Mouse (Mus musculus): Measurements from ENCODE around the gene Atp1b1. TPM values are rescaled to one million over a fixed set of nuclear protein-coding genes. Genes with fewer than 3 reads are reported as not detected.

The Atp1b1 gene
- polyA plus RNA-seq, 1 experiment from 2014 or later: 235 TPM

DNA sequence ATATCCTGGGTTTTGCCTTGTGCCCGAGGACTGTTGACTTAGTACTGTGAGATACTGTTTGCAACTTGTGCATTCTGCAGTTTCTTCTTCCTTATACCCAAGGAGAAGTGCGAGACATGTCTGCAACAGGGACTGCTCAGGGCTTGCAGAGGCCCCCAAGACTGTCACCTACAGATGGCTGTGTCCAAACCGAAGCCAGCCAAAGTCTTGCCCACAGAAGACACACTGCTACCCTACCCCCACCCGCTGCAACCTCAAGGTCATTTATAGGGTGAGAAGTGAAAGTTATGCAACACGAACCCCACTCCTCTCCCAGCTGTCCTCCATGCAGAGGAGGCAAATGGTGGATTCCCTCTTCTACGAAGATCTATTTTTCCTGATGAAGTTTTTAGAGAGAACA is 5.6 kb downstream of the Atp1b1 start:
- Histone ChIP-seq H3K27ac (ENCODE audit: low read depth, low read length) (peak overlapping the region; percentile 57), H3K9ac (ENCODE audit: low read depth, low read length) (0 out of 2 replicates have a peak overlapping the region, but pooled peaks have one; percentile 34), H3K4me3 (ENCODE audit: low read depth, low read length) (no peak overlapping the region), H3K4me1 (ENCODE audit: control insufficient read depth, insufficient read depth, low read length) (peaks cover 46% of the 10 kb centered on the region), H3K27me3 (ENCODE audit: control insufficient read depth, insufficient read depth, low read length) (no peaks in the 10 kb centered on the region), H3K36me3 (ENCODE audit: control insufficient read depth, insufficient read depth, low read length) (peaks cover 12% of the 10 kb centered on the region), H3K9me3 (replicated peaks; ENCODE audit: control insufficient read depth, low read length) (no peaks in the 10 kb centered on the region), H3K4me2 (no peak overlapping the region)
- ATAC-seq (replicated peaks; ENCODE audit: insufficient number of reproducible peaks, low FRiP score, low TSS enrichment): no peak
- WGBS (ENCODE audit: insufficient replicate concordance): 82% methylated on average over 6 of the region's 6 CpGs

DNA sequence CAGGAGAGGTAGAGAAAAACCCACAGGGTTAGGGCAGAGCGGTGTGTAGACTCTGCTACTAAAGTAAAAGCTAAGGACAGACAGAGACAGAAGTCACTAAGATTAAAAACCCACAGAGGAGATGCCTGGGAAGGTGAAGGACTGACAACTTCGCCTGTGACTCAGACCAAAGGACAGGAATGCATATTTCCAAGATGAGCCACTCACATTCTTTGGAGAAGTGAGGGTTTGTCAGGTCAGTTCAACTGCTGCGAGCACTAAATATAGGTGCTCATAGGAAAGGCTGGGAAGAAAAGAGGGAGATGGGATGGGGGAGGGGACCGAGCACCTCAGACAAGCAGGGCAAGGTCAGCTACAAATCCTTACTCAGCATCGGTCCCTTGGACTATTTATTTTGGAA is 6.8 kb downstream of the Atp1b1 start:
- Histone ChIP-seq H3K27ac (ENCODE audit: low read depth, low read length) (no peak overlapping the region), H3K4me1 (ENCODE audit: control insufficient read depth, insufficient read depth, low read length) (peaks cover 46% of the 10 kb centered on the region), H3K4me2 (peak overlapping the region; percentile 3; the same call in 1 of the 2 replicates), H3K9ac (ENCODE audit: low read depth, low read length) (no peak overlapping the region), H3K27me3 (ENCODE audit: control insufficient read depth, insufficient read depth, low read length) (no peaks in the 10 kb centered on the region), H3K4me3 (ENCODE audit: low read depth, low read length) (no peak overlapping the region), H3K9me3 (replicated peaks; ENCODE audit: control insufficient read depth, low read length) (no peaks in the 10 kb centered on the region), H3K36me3 (ENCODE audit: control insufficient read depth, insufficient read depth, low read length) (peaks cover 12% of the 10 kb centered on the region)
- WGBS (ENCODE audit: insufficient replicate concordance): 50% methylated on average over 5 of the region's 5 CpGs
- no peak for ATAC-seq (replicated peaks; ENCODE audit: insufficient number of reproducible peaks, low FRiP score, low TSS enrichment)

DNA sequence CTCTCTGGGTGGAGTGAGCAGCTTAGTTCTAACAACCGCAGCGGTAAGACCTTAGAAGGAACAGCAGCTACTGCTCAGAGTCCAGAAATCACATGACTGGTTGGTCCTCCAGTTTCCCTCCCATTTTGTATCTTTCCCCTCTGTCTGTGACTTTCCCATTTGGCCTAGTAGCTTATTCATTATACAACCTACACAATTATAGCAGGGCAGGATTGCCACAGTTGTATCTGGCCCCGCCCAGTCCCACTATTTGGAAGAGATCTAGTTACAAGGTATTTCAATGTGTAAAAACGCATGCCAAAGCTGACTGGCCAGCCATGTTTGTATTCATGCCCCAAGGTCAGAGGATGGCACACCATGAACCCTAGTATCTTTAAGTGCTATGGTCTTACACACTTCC is 7.5 kb downstream of the Atp1b1 start:
- ATAC-seq (replicated peaks; ENCODE audit: insufficient number of reproducible peaks, low FRiP score, low TSS enrichment): no peak
- Histone ChIP-seq H3K27me3 (ENCODE audit: control insufficient read depth, insufficient read depth, low read length) (no peaks in the 10 kb centered on the region), H3K4me1 (ENCODE audit: control insufficient read depth, insufficient read depth, low read length) (peaks cover 43% of the 10 kb centered on the region), H3K9ac (ENCODE audit: low read depth, low read length) (no peak overlapping the region), H3K4me3 (ENCODE audit: low read depth, low read length) (no peak overlapping the region), H3K27ac (ENCODE audit: low read depth, low read length) (no peak overlapping the region), H3K4me2 (no peak overlapping the region), H3K36me3 (ENCODE audit: control insufficient read depth, insufficient read depth, low read length) (peaks cover 12% of the 10 kb centered on the region), H3K9me3 (replicated peaks; ENCODE audit: control insufficient read depth, low read length) (no peaks in the 10 kb centered on the region)
- WGBS (ENCODE audit: insufficient replicate concordance): 82% methylated on average over 4 of the region's 4 CpGs

DNA sequence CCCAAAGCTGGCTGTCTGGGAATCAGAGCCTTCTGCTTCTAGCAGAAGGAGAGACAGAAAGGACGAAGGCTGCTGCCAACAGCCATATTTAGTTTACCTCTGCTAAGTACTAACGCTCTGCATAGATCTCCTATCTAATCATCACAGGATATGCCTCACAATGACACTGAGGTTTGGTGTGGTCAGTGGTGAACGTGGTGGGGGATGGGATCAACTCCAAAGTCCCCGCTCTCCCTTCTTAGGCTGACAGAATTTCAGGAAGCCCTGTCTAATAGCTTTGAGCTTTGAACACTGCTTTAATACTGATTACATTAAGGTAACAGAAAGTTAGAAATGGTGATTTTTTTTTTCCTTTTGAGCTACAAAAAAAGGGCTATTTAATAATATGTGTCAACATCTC is 7.9 kb downstream of the Atp1b1 start:
- H3K27ac ChIP-seq (ENCODE audit: low read depth, low read length): 0 out of 2 replicates have a peak overlapping the region, but pooled peaks have one; percentile 35
- no peak overlapping the region for H3K4me3 ChIP-seq (ENCODE audit: low read depth, low read length)
- H3K36me3 ChIP-seq (ENCODE audit: control insufficient read depth, insufficient read depth, low read length): peaks cover 12% of the 10 kb centered on the region
- no peak for ATAC-seq (replicated peaks; ENCODE audit: insufficient number of reproducible peaks, low FRiP score, low TSS enrichment)
- no peaks in the 10 kb centered on the region for H3K27me3 ChIP-seq (ENCODE audit: control insufficient read depth, insufficient read depth, low read length)
- H3K9me3 ChIP-seq (replicated peaks; ENCODE audit: control insufficient read depth, low read length): no peaks in the 10 kb centered on the region
- no peak overlapping the region for H3K4me2 ChIP-seq
- no peak overlapping the region for H3K9ac ChIP-seq (ENCODE audit: low read depth, low read length)
- H3K4me1 ChIP-seq (ENCODE audit: control insufficient read depth, insufficient read depth, low read length): peaks cover 43% of the 10 kb centered on the region
- WGBS (ENCODE audit: insufficient replicate concordance): 47% methylated on average over 4 of the region's 4 CpGs

DNA sequence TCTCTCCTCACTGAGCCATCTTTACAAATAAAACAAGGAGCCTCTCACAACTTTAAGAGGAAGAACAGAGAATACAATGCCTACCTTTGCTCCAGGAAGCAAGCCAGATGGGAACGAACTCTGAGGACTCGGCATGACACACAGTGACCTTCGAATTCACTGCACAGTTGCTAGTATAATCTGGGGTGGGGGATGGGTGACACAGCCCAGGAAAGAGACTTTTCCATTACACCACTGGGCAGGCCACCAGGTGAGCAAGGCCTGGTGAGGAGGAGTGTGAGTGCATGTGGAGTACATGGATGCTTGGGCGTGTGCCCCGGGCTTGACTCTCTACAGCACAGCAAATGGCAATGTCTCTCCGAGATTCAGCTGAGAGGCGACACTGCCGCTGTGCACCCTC is 8.5 kb downstream of the Atp1b1 start:
- Histone ChIP-seq H3K9ac (ENCODE audit: low read depth, low read length) (0 out of 2 replicates have a peak overlapping the region, but pooled peaks have one; percentile 22), H3K27me3 (ENCODE audit: control insufficient read depth, insufficient read depth, low read length) (no peaks in the 10 kb centered on the region), H3K4me3 (ENCODE audit: low read depth, low read length) (no peak overlapping the region), H3K4me2 (no peak overlapping the region), H3K27ac (ENCODE audit: low read depth, low read length) (0 out of 2 replicates have a peak overlapping the region, but pooled peaks have one; percentile 35), H3K36me3 (ENCODE audit: control insufficient read depth, insufficient read depth, low read length) (peaks cover 12% of the 10 kb centered on the region), H3K9me3 (replicated peaks; ENCODE audit: control insufficient read depth, low read length) (no peaks in the 10 kb centered on the region), H3K4me1 (ENCODE audit: control insufficient read depth, insufficient read depth, low read length) (peaks cover 43% of the 10 kb centered on the region)
- 76% methylated on average over 8 of the region's 8 CpGs for WGBS (ENCODE audit: insufficient replicate concordance)
- ATAC-seq (replicated peaks; ENCODE audit: insufficient number of reproducible peaks, low FRiP score, low TSS enrichment): no peak

DNA sequence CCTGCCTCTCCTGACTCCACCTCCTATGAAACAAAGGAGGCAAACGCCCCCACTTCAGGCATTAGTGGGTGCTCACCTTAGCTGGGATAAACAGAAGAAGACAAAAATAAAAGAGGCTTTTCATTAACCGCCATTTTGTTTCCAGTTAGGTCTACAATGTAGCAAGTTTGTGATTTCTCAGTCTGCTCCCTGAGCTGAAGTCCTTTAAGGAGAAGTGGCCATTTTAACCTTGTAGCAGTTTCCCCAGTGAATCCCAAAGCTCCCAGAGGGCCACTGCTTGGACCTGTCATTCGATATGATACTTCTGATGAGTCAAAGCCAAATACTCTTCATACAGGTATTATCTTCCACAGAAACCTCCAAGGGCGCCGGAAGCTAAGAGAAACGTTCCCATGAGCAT is 10.6 kb downstream of the Atp1b1 start:
- H3K9me3 ChIP-seq (replicated peaks; ENCODE audit: control insufficient read depth, low read length): no peaks in the 10 kb centered on the region
- ATAC-seq (replicated peaks; ENCODE audit: insufficient number of reproducible peaks, low FRiP score, low TSS enrichment): no peak
- H3K27ac ChIP-seq (ENCODE audit: low read depth, low read length): no peak overlapping the region
- peaks cover 32% of the 10 kb centered on the region for H3K4me1 ChIP-seq (ENCODE audit: control insufficient read depth, insufficient read depth, low read length)
- H3K4me2 ChIP-seq: no peak overlapping the region
- no peaks in the 10 kb centered on the region for H3K27me3 ChIP-seq (ENCODE audit: control insufficient read depth, insufficient read depth, low read length)
- no peak overlapping the region for H3K4me3 ChIP-seq (ENCODE audit: low read depth, low read length)
- no peak overlapping the region for H3K9ac ChIP-seq (ENCODE audit: low read depth, low read length)
- H3K36me3 ChIP-seq (ENCODE audit: control insufficient read depth, insufficient read depth, low read length): peaks cover 11% of the 10 kb centered on the region
- WGBS (ENCODE audit: insufficient replicate concordance): 82% methylated on average over 6 of the region's 6 CpGs

DNA sequence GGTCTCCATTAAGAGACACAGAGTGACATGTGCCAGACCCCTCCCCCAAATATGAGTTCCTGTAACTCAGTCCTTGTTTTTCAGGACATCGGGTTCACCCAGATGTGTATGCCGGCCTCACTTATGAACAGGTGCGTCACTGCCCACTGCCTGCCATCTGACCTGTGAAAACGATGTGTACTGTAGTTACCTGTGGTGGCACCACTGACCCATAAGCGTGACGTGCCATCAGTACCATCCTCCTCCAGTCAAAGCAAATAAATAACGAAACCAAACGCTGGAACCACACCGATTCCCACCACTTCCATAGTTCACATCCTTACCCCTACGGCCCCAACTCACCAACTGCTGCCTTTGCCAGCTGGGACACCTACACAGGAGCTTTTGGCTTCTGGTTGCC is 11.6 kb downstream of the Atp1b1 start:
- no peak overlapping the region for H3K27ac ChIP-seq (ENCODE audit: low read depth, low read length)
- H3K27me3 ChIP-seq (ENCODE audit: control insufficient read depth, insufficient read depth, low read length): no peaks in the 10 kb centered on the region
- no peak overlapping the region for H3K4me2 ChIP-seq
- peaks cover 13% of the 10 kb centered on the region for H3K36me3 ChIP-seq (ENCODE audit: control insufficient read depth, insufficient read depth, low read length)
- 85% methylated on average over 10 of the region's 10 CpGs for WGBS (ENCODE audit: insufficient replicate concordance)
- no peak for ATAC-seq (replicated peaks; ENCODE audit: insufficient number of reproducible peaks, low FRiP score, low TSS enrichment)
- no peaks in the 10 kb centered on the region for H3K9me3 ChIP-seq (replicated peaks; ENCODE audit: control insufficient read depth, low read length)
- peaks cover 32% of the 10 kb centered on the region for H3K4me1 ChIP-seq (ENCODE audit: control insufficient read depth, insufficient read depth, low read length)
- no peak overlapping the region for H3K4me3 ChIP-seq (ENCODE audit: low read depth, low read length)
- no peak overlapping the region for H3K9ac ChIP-seq (ENCODE audit: low read depth, low read length)

DNA sequence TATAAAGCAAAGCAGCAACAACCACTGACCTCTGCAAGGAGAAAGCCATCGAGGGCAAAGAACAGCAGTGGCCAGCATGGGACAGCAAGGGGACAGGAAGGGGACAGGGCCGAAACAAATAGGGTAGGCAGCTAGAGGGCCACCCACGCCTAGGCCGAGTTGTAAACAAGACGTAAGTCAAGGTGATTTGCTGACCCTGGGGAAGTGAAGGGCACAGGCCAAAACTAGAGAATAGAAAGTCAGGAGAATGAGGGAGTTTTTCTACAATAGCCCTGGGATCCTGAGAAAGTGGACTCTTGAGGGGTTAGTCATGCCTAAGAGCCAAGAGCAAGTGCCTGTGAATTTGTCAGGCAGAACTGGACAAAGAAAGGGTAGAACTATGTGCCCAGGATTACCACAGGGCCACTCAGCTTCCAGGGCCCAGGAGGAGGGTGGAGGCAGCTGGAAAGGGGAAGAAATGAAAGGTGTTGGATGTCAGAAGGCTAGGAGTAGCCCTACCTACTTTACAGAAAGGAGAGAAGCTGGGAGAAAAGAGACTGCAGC is 12.5 kb downstream of the Atp1b1 start:
- H3K36me3 ChIP-seq (ENCODE audit: control insufficient read depth, insufficient read depth, low read length): peaks cover 13% of the 10 kb centered on the region
- H3K4me2 ChIP-seq: no peak overlapping the region
- H3K9ac ChIP-seq (ENCODE audit: low read depth, low read length): no peak overlapping the region
- no peaks in the 10 kb centered on the region for H3K9me3 ChIP-seq (replicated peaks; ENCODE audit: control insufficient read depth, low read length)
- no peak for ATAC-seq (replicated peaks; ENCODE audit: insufficient number of reproducible peaks, low FRiP score, low TSS enrichment)
- no peak overlapping the region for H3K4me3 ChIP-seq (ENCODE audit: low read depth, low read length)
- no peaks in the 10 kb centered on the region for H3K27me3 ChIP-seq (ENCODE audit: control insufficient read depth, insufficient read depth, low read length)
- 76% methylated on average over 5 of the region's 5 CpGs for WGBS (ENCODE audit: insufficient replicate concordance)
- H3K27ac ChIP-seq (ENCODE audit: low read depth, low read length): no peak overlapping the region
- peaks cover 23% of the 10 kb centered on the region for H3K4me1 ChIP-seq (ENCODE audit: control insufficient read depth, insufficient read depth, low read length)

DNA sequence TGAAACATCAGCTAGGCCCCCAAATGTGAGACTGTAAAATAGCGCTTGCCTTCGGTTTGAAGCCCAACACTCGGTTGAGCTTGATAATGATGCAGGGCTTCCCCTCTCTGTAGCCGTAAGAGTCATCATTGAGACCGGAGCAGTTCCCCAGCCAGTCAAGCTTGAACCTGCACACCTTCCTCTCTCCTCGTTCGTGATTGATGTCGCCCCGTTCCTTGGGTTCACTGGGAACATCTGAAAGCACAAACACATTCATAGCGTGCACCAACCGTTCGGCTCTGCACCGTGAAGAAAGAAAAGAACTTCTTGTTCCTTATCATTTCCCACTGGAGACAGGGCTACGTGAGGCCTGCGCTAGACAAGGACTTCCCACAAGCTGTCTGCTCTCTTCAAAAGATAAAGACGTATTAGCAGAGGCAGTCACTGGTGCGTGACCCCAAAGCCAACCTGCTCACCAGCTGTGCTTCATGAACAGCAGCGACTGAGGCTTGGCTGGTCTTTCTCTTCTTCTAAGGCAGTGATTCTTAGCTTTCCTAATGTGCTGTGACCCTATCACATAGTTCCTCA is 16.7 kb downstream of the Atp1b1 start:
- H3K4me1 ChIP-seq (ENCODE audit: control insufficient read depth, insufficient read depth, low read length): peaks cover 5% of the 10 kb centered on the region
- no peak overlapping the region for H3K9ac ChIP-seq (ENCODE audit: low read depth, low read length)
- H3K4me2 ChIP-seq: no peak overlapping the region
- peaks cover 24% of the 10 kb centered on the region for H3K36me3 ChIP-seq (ENCODE audit: control insufficient read depth, insufficient read depth, low read length)
- H3K9me3 ChIP-seq (replicated peaks; ENCODE audit: control insufficient read depth, low read length): no peaks in the 10 kb centered on the region
- H3K4me3 ChIP-seq (ENCODE audit: low read depth, low read length): no peak overlapping the region
- H3K27me3 ChIP-seq (ENCODE audit: control insufficient read depth, insufficient read depth, low read length): no peaks in the 10 kb centered on the region
- H3K27ac ChIP-seq (ENCODE audit: low read depth, low read length): no peak overlapping the region
- 52% methylated on average over 18 of the region's 18 CpGs for WGBS (ENCODE audit: insufficient replicate concordance)
- no peak for ATAC-seq (replicated peaks; ENCODE audit: insufficient number of reproducible peaks, low FRiP score, low TSS enrichment)

Measured in heart, embryonic 11.5 days (tissue).